Mouse (Mus musculus) embryonic facial prominence, embryonic 13.5 days (tissue): ENCODE results near the gene Kalrn. TPM values are rescaled to one million over a fixed set of nuclear protein-coding genes. Genes with fewer than 3 reads are reported as not detected.

Source experiments
- ATAC-seq: fragments of 200-750 bp; cut with Nextera tagmentation; 2 replicates; pipeline ENCODE4 v1.8.0; 2017; ENCODE audit warnings: low read depth; ENCODE audit not compliant: insufficient number of reproducible peaks, insufficient read depth, low FRiP score, low TSS enrichment
- H3K27ac ChIP-seq: fragments of 300-500 bp; sonication (generic); 2 replicates; pipeline ENCODE4 v1.5.1; 2015; ENCODE audit warnings: moderate library complexity, mild to moderate bottlenecking, inconsistent platforms
- H3K27me3 ChIP-seq: fragments of 300-500 bp; sonication (generic); 2 replicates; pipeline ENCODE4 v1.6.1; 2015; ENCODE audit warnings: mild to moderate bottlenecking, inconsistent platforms
- H3K36me3 ChIP-seq: fragments of 300-500 bp; sonication (generic); 2 replicates; pipeline ENCODE4 v1.6.1; 2015; ENCODE audit warnings: mild to moderate bottlenecking, inconsistent platforms
- H3K4me1 ChIP-seq: fragments of 300-500 bp; sonication (generic); 2 replicates; pipeline ENCODE4 v1.6.1; 2015; ENCODE audit warnings: inconsistent platforms
- H3K4me2 ChIP-seq: fragments of 300-500 bp; sonication (generic); 2 replicates; pipeline ENCODE4 v1.6.1; 2015; ENCODE audit warnings: moderate library complexity, mild to moderate bottlenecking, inconsistent platforms
- H3K4me3 ChIP-seq: fragments of 300-500 bp; sonication (generic); 2 replicates; pipeline ENCODE4 v1.5.1; 2015; ENCODE audit warnings: mild to moderate bottlenecking, inconsistent platforms
- H3K9ac ChIP-seq: fragments of 300-500 bp; sonication (generic); 2 replicates; pipeline ENCODE4 v1.6.1; 2015; ENCODE audit warnings: mild to moderate bottlenecking, inconsistent platforms
- H3K9me3 ChIP-seq: fragments of 300-500 bp; sonication (generic); 2 replicates; pipeline ENCODE4 v1.6.1; 2016; ENCODE audit warnings: inconsistent platforms
- WGBS: fragments of 180-500 bp; shearing (Covaris S2); methylation state at CpG from one replicate; pipeline ENCODE4 v1.1.7; 2015; ENCODE audit warnings: mixed read lengths; 5-methylcytosine and 5-hydroxymethylcytosine counted together
- polyA plus RNA-seq: library from polyadenylated mRNA; unstranded; fragments of >200 nt; fragmentation: Nextera tagmentation; extraction: Ambion mirVana; gene quantifications from 2 replicates; pipeline ENCODE4 v1.2.1, GENCODE M21; 2015

Gene Kalrn
- polyA plus RNA-seq, 1 experiment from 2014 or later: 18.3 TPM

DNA sequence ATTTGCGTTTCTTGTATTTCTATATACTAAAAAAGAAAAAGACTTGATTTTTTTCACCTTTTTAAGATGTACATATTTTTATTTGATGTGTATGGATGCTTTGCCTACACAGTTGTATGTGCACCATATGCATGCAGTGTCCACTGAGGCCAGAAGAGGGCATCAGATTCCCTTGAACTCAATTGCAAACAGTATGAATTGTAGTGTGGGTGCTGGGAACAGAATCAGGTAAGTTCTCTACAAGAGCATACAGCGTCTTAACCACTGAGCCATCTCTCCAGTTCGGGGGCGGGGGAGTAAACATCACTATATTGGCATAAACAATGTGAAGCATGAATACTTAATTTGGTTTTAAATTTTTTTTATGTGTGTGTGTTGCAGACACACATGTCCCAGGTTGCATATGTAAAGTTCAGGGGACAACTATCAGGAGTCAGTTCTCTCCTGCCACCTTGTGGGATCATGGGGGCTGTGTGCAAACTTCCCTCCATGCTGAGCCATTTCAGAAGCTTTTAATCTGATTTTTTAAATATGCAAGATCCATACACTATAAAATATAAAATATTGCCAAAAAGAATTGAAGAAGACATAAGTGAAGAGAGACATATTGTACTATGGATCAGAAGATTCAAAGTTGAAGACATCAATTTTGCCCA lies 6.5 kb upstream of the Kalrn start:
- no peak overlapping the region for H3K4me2 ChIP-seq
- no peaks in the 10 kb centered on the region for H3K9me3 ChIP-seq
- 95% methylated on average over 4 of the region's 4 CpGs for WGBS
- H3K27me3 ChIP-seq: no peaks in the 10 kb centered on the region
- no peak for ATAC-seq
- no peaks in the 10 kb centered on the region for H3K36me3 ChIP-seq
- H3K4me3 ChIP-seq: no peak overlapping the region
- H3K9ac ChIP-seq: no peak overlapping the region
- no peak overlapping the region for H3K27ac ChIP-seq
- H3K4me1 ChIP-seq: no peaks in the 10 kb centered on the region

DNA sequence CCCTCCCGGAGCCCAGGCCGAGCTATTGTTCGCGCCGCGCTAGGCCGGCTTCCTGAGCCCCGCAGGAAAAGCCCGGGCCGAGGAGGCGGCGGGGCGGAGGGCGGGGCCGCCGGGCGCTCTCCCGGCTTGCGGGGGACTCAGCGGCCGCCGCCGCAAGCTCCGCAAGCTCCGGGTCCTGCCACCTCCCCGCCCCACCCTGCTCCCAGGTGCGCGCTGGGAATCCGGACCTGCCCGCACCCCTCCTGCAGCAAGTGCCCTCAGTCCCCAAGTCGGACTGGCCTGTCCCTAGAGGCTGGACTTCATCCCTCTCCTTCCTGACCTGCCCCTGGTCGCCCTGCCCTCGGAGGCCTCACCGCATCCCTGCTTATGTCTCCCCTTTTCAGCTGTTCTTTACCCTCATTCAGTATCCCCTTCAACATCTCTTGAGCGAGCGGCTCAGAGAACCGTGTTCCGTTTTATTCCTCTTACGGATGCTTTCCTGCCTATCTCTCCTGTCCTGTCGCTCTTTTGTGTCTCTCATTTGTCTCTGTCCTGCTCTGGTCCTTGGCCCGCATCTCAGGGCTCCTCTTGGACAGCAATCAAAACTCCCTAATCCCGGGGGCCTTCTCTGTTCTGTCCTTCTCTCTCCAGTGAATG lies 642 bp upstream of the Kalrn start:
- peak overlapping the region; percentile 94 for H3K27ac ChIP-seq
- no peak; the same call in 1 of the 2 replicates for ATAC-seq
- peak overlapping the region; percentile 91 for H3K9ac ChIP-seq
- no peaks in the 10 kb centered on the region for H3K27me3 ChIP-seq
- H3K4me1 ChIP-seq: peaks cover 19% of the 10 kb centered on the region
- no peaks in the 10 kb centered on the region for H3K36me3 ChIP-seq
- H3K4me2 ChIP-seq: peak overlapping the region; percentile 83
- WGBS: 2% methylated on average over 32 of the region's 42 CpGs
- H3K4me3 ChIP-seq: peak overlapping the region; percentile 90
- H3K9me3 ChIP-seq: no peaks in the 10 kb centered on the region

DNA sequence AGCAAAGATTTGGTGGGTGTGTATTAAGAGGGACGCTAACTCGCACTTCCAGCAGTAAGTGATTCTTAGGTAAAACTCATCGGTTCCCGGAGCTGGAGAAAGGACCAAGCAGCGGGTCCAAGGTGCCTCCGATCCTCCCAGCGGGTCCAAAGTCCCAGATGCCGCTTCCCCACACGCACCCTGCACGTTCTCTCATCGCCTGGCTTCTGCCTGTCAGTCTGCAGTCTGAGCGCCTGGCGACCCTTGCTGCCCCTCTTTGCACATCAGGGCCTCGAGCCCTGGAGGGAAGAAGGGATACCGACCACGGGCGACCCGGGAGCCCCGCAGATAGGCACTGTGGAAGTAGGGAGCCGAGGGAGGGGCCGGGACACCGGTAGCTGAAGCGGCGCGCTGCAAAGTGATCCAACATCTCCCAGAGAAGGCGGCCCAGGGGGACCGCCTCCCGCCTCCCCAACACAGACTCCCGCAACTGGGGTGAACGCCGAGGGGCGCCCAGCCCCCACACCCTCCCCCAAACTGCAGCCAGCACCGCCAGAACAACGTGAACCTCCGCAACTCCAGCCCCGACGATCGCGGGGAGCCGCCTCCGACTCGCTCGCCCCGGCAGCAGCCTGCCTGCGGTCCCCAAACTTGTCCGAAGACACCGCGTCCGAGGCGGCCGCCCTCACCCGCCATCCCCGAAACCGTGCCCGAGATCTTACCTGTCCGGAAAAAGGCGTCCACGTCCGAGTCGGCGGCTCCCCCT lies 754 bp downstream of the Kalrn start:
- H3K4me2 ChIP-seq: peak overlapping the region; percentile 83
- no peaks in the 10 kb centered on the region for H3K9me3 ChIP-seq
- H3K36me3 ChIP-seq: no peaks in the 10 kb centered on the region
- H3K27me3 ChIP-seq: no peaks in the 10 kb centered on the region
- peak overlapping the region; percentile 91 for H3K9ac ChIP-seq
- peaks cover 19% of the 10 kb centered on the region for H3K4me1 ChIP-seq
- no peak for ATAC-seq
- H3K27ac ChIP-seq: peak overlapping the region; percentile 94
- peak overlapping the region; percentile 90 for H3K4me3 ChIP-seq
- under 1% methylated on average over 61 of the region's 61 CpGs for WGBS

DNA sequence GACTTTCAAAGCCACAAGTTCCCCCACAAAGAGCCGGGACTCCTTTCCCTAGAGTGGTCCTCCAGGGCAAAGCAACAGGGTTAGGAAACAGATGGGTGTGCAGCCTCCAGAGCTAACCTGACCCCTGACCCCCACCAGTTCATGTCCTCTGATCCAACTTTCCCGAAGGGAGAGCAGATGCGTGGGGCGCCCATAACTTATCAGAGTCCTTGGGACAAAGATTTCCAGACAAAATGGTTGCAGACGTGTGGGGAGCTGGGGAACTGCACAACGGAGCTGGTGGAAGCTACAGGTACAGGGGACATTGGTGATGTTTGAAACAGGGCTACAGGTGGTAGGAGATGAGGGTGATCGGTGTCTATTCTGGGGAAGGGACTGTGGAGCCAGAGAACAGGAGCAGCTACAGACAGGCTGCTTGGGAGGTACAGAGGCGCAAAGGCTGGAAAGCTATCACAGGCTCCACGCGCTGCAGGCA lies 1.4 kb downstream of the Kalrn start:
- Histone ChIP-seq H3K4me3 (peak overlapping the region; percentile 90), H3K4me1 (peaks cover 19% of the 10 kb centered on the region), H3K4me2 (peak overlapping the region; percentile 83), H3K9me3 (no peaks in the 10 kb centered on the region), H3K27me3 (no peaks in the 10 kb centered on the region), H3K27ac (peak overlapping the region; percentile 94; the same call in 1 of the 2 replicates), H3K36me3 (no peaks in the 10 kb centered on the region), H3K9ac (peak overlapping the region; percentile 91)
- ATAC-seq: no peak
- WGBS: 1% methylated on average over 10 of the region's 10 CpGs

DNA sequence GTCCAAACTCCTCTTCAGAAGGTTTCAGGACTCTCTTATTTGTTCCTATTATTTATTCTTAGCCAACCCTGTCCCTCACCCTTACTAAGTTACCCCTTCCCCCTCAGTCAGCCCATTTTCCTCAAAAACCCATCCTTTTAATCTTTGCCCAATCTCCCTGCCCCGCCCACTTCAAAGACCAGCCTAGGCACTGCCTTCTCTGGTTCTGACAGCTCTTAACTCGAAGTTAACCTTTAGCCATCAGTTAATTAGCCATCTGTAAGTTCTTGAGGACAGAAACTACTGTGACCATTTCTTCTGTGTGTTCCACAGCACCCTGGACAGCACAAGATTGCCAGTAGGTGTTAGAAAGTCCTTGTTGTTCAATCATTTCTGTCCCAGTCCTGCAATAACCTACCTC lies 3.4 kb downstream of the Kalrn start:
- H3K9me3 ChIP-seq: no peaks in the 10 kb centered on the region
- no peaks in the 10 kb centered on the region for H3K36me3 ChIP-seq
- H3K27me3 ChIP-seq: no peaks in the 10 kb centered on the region
- H3K4me2 ChIP-seq: no peak overlapping the region
- no peak for ATAC-seq
- no peak overlapping the region for H3K9ac ChIP-seq
- H3K27ac ChIP-seq: no peak overlapping the region
- 47% methylated on average over 2 of the region's 2 CpGs for WGBS
- H3K4me1 ChIP-seq: peaks cover 24% of the 10 kb centered on the region
- no peak overlapping the region for H3K4me3 ChIP-seq

DNA sequence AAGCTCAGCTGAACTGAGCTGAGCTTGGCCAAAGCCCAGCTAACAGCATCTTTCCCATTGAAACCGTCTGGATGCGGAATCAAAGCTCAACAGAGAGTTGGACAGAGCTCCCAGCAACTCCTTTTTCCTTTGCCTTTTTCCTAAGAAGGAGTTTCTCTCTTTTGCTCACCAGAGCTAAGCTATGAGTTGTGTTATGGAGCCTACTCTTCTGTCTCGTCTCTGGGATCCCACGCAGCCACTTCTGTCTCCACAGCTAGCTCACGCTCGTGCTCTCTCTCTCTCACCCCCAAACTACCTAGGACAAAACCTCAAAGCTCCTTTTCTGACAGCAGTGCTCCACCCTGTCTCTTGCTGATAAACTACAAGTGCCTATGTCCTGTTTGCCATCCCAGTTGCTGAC lies 4.5 kb downstream of the Kalrn start:
- Histone ChIP-seq H3K4me3 (no peak overlapping the region), H3K9ac (no peak overlapping the region), H3K4me2 (no peak overlapping the region), H3K4me1 (peaks cover 23% of the 10 kb centered on the region), H3K9me3 (no peaks in the 10 kb centered on the region), H3K27me3 (no peaks in the 10 kb centered on the region), H3K36me3 (no peaks in the 10 kb centered on the region), H3K27ac (no peak overlapping the region)
- no peak for ATAC-seq
- WGBS: 83% methylated on average over 6 of the region's 6 CpGs

DNA sequence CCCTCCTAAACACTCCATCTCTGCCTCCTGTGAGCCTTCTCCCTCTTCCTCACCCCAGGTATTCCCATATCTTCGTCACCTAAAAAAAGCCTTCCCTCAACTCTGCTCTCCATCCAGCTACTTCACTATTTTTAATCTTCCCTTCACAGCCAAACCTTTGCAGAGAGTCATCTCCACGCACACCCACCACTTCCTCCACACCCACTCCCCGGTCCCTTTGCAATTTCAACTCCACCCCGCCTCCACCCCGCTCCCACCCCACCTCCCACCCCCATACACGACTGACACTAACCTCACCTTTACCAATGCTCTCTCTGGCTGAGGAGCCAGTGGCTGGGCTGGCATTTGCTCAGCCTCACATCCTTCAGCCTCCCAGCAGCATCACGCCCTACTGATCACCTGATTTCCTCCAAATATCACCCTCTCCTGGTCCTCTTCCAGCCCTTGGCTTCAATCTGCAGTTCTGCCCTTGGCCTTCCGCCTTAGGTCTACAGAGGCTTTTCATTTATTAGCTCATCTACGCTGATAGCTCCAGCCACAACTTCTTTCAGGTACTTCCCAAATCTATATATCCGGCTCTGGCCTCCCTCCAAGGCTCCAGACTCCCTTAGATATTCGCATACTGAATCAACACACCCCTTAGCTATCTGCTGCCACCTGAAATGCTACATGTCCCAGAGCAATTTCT lies 9.6 kb downstream of the Kalrn start:
- Histone ChIP-seq H3K9ac (no peak overlapping the region), H3K27me3 (no peaks in the 10 kb centered on the region), H3K4me3 (no peak overlapping the region), H3K4me1 (peaks cover 39% of the 10 kb centered on the region), H3K36me3 (no peaks in the 10 kb centered on the region), H3K9me3 (no peaks in the 10 kb centered on the region), H3K27ac (no peak overlapping the region), H3K4me2 (no peak overlapping the region)
- 80% methylated on average over 11 of the region's 11 CpGs for WGBS
- no peak for ATAC-seq

DNA sequence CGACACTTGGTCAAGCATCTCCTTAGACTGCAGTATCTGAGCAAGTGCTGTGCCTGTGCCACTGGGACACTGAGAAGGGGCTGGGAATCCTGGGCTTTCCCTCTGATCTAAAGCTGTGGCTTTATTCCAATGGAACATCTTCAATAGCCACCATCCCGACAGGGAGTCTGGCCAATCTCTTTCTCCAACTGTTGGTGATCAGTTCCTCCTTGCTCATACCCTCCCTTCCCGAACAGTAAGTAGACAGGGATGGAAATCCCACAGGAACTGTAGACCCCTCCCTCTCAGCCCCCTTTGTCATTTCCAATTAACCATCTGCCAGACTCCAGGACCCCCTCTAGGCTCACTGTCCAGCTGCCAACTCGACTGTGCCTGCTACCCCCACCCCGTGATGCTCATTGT lies 11.6 kb downstream of the Kalrn start:
- no peak for ATAC-seq

DNA sequence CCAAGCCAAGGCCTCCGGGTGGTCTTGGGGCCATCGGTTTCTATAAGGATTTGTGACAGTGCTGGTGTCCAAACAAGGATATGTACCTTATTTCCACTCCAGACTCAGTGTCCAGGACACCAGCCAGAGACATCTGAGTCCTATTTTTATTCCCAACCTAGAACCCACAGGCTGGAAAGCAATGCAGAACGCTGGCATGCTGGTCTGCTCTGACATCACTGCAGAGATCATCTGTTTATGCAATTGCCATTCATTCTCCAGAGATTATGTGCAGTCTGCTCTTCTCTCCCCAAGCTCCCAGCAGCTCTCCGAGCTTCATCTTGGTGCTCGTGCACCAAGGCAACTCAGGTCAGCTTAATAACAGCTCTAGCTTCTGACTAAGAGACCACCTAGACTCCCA lies 12.5 kb downstream of the Kalrn start:
- Histone ChIP-seq H3K27me3 (no peaks in the 10 kb centered on the region), H3K9ac (no peak overlapping the region), H3K36me3 (no peaks in the 10 kb centered on the region), H3K27ac (no peak overlapping the region), H3K4me3 (no peak overlapping the region), H3K4me1 (peaks cover 57% of the 10 kb centered on the region), H3K4me2 (no peak overlapping the region), H3K9me3 (no peaks in the 10 kb centered on the region)
- WGBS: 80% methylated on average over 5 of the region's 5 CpGs
- ATAC-seq: no peak

More for the DNA sequence above, 11.6 kb downstream of the Kalrn start:
- Histone ChIP-seq H3K27me3 (no peaks in the 10 kb centered on the region), H3K36me3 (no peaks in the 10 kb centered on the region), H3K4me3 (no peak overlapping the region), H3K9ac (no peak overlapping the region), H3K27ac (no peak overlapping the region), H3K4me1 (peaks cover 53% of the 10 kb centered on the region), H3K9me3 (no peaks in the 10 kb centered on the region), H3K4me2 (no peak overlapping the region)
- WGBS: 34% methylated on average over 5 of the region's 5 CpGs

DNA sequence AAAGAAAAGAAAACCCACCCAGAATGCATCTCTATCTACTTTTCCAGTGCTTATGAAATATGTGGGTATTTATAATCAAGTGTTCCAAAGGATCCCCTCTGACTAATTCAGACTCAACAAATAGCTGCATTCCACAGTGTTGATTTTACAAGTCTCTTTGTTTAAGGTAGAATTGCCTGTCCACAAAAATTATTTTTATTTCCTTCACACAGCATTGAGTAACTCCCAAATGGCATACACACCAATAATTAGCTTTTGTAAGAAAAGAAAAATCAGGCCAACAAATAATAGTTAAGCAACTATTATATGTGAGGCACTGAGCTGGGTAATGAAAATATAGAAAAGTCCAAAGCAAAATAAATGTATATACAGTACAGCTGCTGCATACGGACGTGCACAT lies 12.9 kb downstream of the Kalrn start:
- Histone ChIP-seq H3K4me2 (no peak overlapping the region), H3K9me3 (no peaks in the 10 kb centered on the region), H3K27ac (no peak overlapping the region), H3K4me3 (no peak overlapping the region), H3K36me3 (no peaks in the 10 kb centered on the region), H3K9ac (no peak overlapping the region), H3K4me1 (peaks cover 57% of the 10 kb centered on the region), H3K27me3 (no peaks in the 10 kb centered on the region)
- 86% methylated on average over 2 of the region's 2 CpGs for WGBS
- ATAC-seq: no peak

DNA sequence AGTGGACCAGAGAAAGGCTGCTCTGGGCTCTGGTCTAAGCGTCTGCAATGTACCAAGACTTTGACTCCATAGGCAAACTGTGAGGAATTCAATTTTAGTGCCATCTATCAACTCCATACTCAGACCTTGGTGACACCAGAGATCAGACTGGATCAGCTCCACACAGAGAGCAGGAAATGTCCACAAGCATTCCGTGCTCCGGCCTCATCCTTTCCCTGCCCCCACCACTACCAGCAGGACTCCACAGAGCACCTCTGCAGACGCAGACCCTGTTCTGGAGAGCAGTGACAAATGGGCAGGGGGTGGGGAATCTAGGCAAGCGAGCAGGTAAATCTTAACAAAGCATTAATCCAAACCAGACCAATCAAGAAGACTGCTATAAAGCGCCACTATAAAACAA lies 15.4 kb downstream of the Kalrn start:
- no peaks in the 10 kb centered on the region for H3K27me3 ChIP-seq
- 58% methylated on average over 6 of the region's 6 CpGs for WGBS
- no peaks in the 10 kb centered on the region for H3K36me3 ChIP-seq
- H3K27ac ChIP-seq: no peak overlapping the region
- H3K9me3 ChIP-seq: no peaks in the 10 kb centered on the region
- H3K9ac ChIP-seq: no peak overlapping the region
- H3K4me3 ChIP-seq: no peak overlapping the region
- no peak overlapping the region for H3K4me2 ChIP-seq
- H3K4me1 ChIP-seq: peaks cover 52% of the 10 kb centered on the region
- ATAC-seq: no peak
